In genomic region chr15:97825941-97826587, GRCm38 (mm10) we compare ENCODE assay signal across 9 mouse cellular contexts. TPM values are rescaled to one million over a fixed set of nuclear protein-coding genes. Genes with fewer than 3 reads are reported as not detected.
DNase-seq lines count a peak whose midpoint lies in the region; ATAC-seq lines count a peak whose summit lies in the region.
"Had no signal": no experiment of that assay in that cellular context is flagged by ENCODE, and none has a peak within 500 bp of the region (broad histone marks: within the 10 kb centered on the region; RNA-seq: fewer than 3 reads in every experiment).

No protein-coding gene starts in this region.

- peaks cover 24% of the 10 kb centered on the region for H3K27me3 ChIP-seq in liver, embryonic 15.5 days

- H3K36me3 ChIP-seq in liver, embryonic 15.5 days (replicated peaks) = no peaks in the 10 kb centered on the region

- peaks cover 86% of the 10 kb centered on the region for H3K4me1 ChIP-seq in liver, embryonic 15.5 days (replicated peaks)

- peak; percentile 20 for DNase-seq in gastrocnemius, postnatal 14 days
- DNase-seq in gastrocnemius, adult 18-20 months (ENCODE audit: low spot score) = no peak
- peak; percentile 61 for DNase-seq in thymus, postnatal 14 days
- DNase-seq in thymus, postnatal 10 days (ENCODE audit: low spot score in 2 of 2) = no peak
- DNase-seq in layer of hippocampus, adult 11-12 months (ENCODE audit: low spot score) = no peak
- no peak for DNase-seq in frontal cortex, postnatal 36 days (ENCODE audit: low spot score in 2 of 2)
- DNase-seq in right cerebral cortex, adult 18-20 months = no peak
- DNase-seq: right cerebral cortex, postnatal 4 days had no signal

- peak overlapping the region; percentile 64 for H3K27ac ChIP-seq in liver, embryonic 15.5 days (replicated peaks)

- no peaks in the 10 kb centered on the region for H3K9me3 ChIP-seq in liver, embryonic 15.5 days (replicated peaks)

- peak overlapping the region; percentile 58 for H3K9ac ChIP-seq in liver, embryonic 15.5 days

- peak overlapping the region; percentile 57 for H3K4me3 ChIP-seq in liver, embryonic 15.5 days (replicated peaks)

- 15% methylated on average over 12 of the region's 12 CpGs for WGBS in liver, embryonic 15.5 days (ENCODE audit: insufficient replicate concordance)

- ATAC-seq in liver, embryonic 15.5 days (ENCODE audit: insufficient read depth) = no peak

- intact Hi-C loops in gastrocnemius, postnatal 14 days (cut with DNase I; ENCODE audit: low total_unique reads) = no loop called here

- peak overlapping the region; percentile 74 for H3K4me2 ChIP-seq in liver, embryonic 15.5 days

RNA-seq across cellular contexts. Expression of gene Hdac7, which starts 18.2 kb away (rescaled TPM):
- total RNA-seq in gastrocnemius, postnatal 14 days (2021) = 10 to 100 TPM; 18.2 to 23.3 TPM
- 10 to 100 TPM in 1 of 2 experiments, 1 to 10 TPM in 1; 6.2 to 10.3 TPM for total RNA-seq in gastrocnemius, adult 18-20 months (2021)
- polyA plus RNA-seq in liver, embryonic 15.5 days (2015; fragmentation: Nextera tagmentation; extraction: Ambion mirVana) = 5.7 and 6.5 TPM in 2 replicates

RNA-seq across cellular contexts. Expression of gene Slc48a1, which starts 47.7 kb away (rescaled TPM):
- total RNA-seq in gastrocnemius, postnatal 14 days (2021) = 10 to 100 TPM; 39.9 to 40.3 TPM
- 10 to 100 TPM; 45.0 to 48.7 TPM for total RNA-seq in gastrocnemius, adult 18-20 months (2021)
- polyA plus RNA-seq in liver, embryonic 15.5 days (2015; fragmentation: Nextera tagmentation; extraction: Ambion mirVana) = 101 and 106 TPM in 2 replicates

RNA-seq across cellular contexts. Expression of gene Rapgef3, which starts 58.3 kb away (rescaled TPM):
- 1 to 10 TPM; 6.2 to 9.7 TPM for total RNA-seq in gastrocnemius, postnatal 14 days (2021)
- total RNA-seq in gastrocnemius, adult 18-20 months (2021) = 1 to 10 TPM; 6.6 to 9.0 TPM
- polyA plus RNA-seq in liver, embryonic 15.5 days (2015; fragmentation: Nextera tagmentation; extraction: Ambion mirVana) = 1.7 and 2.1 TPM in 2 replicates

Comparison
In these comparisons a context has a peak if more than half of its experiments do, and no peak if none do; other contexts are left out.
1. DNase-seq: peak in gastrocnemius, postnatal 14 days (single experiment) and thymus, postnatal 14 days (single experiment); none in gastrocnemius, adult 18-20 months (single experiment), thymus, postnatal 10 days (0 of 2), layer of hippocampus, adult 11-12 months (single experiment), frontal cortex, postnatal 36 days (0 of 2) and right cerebral cortex, adult 18-20 months (single experiment).